In the genomic region with DNA sequence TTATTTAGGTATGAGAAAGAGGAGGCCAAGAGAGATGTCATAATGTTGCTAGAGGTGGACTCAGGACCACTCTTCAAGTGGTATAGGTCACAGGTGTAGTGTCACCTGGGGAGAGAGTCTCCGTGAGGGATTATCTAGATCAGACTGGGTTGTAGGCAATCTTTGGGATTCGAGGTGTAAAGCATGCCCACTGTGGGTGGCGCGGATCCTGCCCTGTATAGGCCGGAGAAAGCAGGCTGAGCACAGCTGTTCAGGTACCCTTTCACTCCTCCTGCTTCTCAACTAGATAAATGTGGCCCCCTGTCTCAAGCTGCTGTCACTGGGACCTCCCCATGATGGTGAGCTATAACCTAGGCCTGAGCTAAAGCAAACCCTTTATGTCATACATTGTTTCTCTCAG, we compare ENCODE assay signal across 19 mouse cellular contexts. TPM values are rescaled to one million over a fixed set of nuclear protein-coding genes. Genes with fewer than 3 reads are reported as not detected.
"Had no signal": no experiment of that assay in that cellular context is flagged by ENCODE, and none has a peak within 500 bp of the region (broad histone marks: within the 10 kb centered on the region; RNA-seq: fewer than 3 reads in every experiment).

No protein-coding gene starts in this region.

- ATAC-seq: hindbrain, embryonic 16.5 days; inflammation-experienced regulatory T-cells, adult 6 months; midbrain, embryonic 16.5 days had no signal

- H3K9ac ChIP-seq: liver, embryonic 15.5 days; midbrain, embryonic 12.5 days had no signal

- H3K4me2 ChIP-seq: liver, embryonic 11.5 days; liver, embryonic 15.5 days; midbrain, embryonic 12.5 days had no signal

- H3K27ac ChIP-seq: layer of hippocampus, adult 2 months; liver, embryonic 15.5 days; macrophage; midbrain, embryonic 12.5 days had no signal

- H3K36me3 ChIP-seq: liver, embryonic 15.5 days; midbrain, embryonic 12.5 days had no signal

- H3K9me3 ChIP-seq: liver, embryonic 15.5 days; midbrain, embryonic 12.5 days had no signal

- H3K4me3 ChIP-seq: layer of hippocampus, adult 2 months; liver, embryonic 15.5 days; megakaryocyte, embryonic 14.5 days; midbrain, embryonic 12.5 days had no signal

- DNase-seq: kidney, adult 18-20 months; kidney, postnatal 10 days; kidney, postnatal 4 days; right cerebral cortex, postnatal 14 days had no signal

- H3K4me1 ChIP-seq: midbrain, embryonic 12.5 days had no signal

- H3K27me3 ChIP-seq: liver, embryonic 15.5 days; megakaryocyte, embryonic 14.5 days; midbrain, embryonic 12.5 days had no signal

RNA-seq across cellular contexts. Expression of gene Slc22a16, which starts 59.8 kb away (rescaled TPM):
- polyA plus RNA-seq: hindbrain, embryonic 16.5 days; inflammation-experienced regulatory T-cells, adult 6 months; kidney, embryonic 14.5 days; limb, embryonic 14.5 days; liver, embryonic 11.5 days; liver, embryonic 15.5 days; lung, postnatal 0 days; macrophage; midbrain, embryonic 12.5 days; midbrain, embryonic 16.5 days; neural tube, embryonic 14.5 days; small intestine, adult 2 months; thymus, postnatal 0 days had no signal
